Mouse (Mus musculus) CD4-positive, CD25-positive, alpha-beta regulatory T cell, adult 2 months (primary cell): ENCODE measurements around the gene Dph1.
A peak's percentile ranks its signal among the peaks of the same experiment; 100 is the strongest.
"Not testable (repeated sequence)": the region's sequence is repeated elsewhere in the genome, so short reads cannot be mapped to it uniquely, and the experiment has no call there.

Source experiments
- DNase-seq: peaks from one replicate; pipeline ENCODE4 v3.0.0-alpha.2; 2012; ENCODE audit warnings: low read depth, low spot score

Gene Dph1

GRCm38 (mm10) chr11:75203926-75204325 is 12.9 kb upstream of the Dph1 start:
- no peak for DNase-seq

GRCm38 (mm10) chr11:75201721-75202120 is 10.7 kb upstream of the Dph1 start:
- no peak for DNase-seq

- no peak for DNase-seq
Observed at GRCm38 (mm10) chr11:75200935-75201334, 9.9 kb upstream of the Dph1 start.

GRCm38 (mm10) chr11:75199951-75200350 is 8.9 kb upstream of the Dph1 start:
- DNase-seq = peak; percentile 48

GRCm38 (mm10) chr11:75198792-75199191 is 7.8 kb upstream of the Dph1 start:
- DNase-seq = no peak

GRCm38 (mm10) chr11:75197956-75198355 is 6.9 kb upstream of the Dph1 start:
- DNase-seq = peak; percentile 51

- no peak for DNase-seq
Observed at GRCm38 (mm10) chr11:75196131-75196530, 5.1 kb upstream of the Dph1 start.

- peak; percentile 80 for DNase-seq
Observed at GRCm38 (mm10) chr11:75194850-75195461, 3.9 kb upstream of the Dph1 start.

- DNase-seq = peak; percentile 51
Observed at GRCm38 (mm10) chr11:75194121-75194849, 3.2 kb upstream of the Dph1 start.

GRCm38 (mm10) chr11:75193256-75194071 is 2.4 kb upstream of the Dph1 start, which contains the start of gene Rtn4rl1:
Rtn4rl1 (plus strand) TSS chr11:75193783.
- peak; percentile 90 for DNase-seq

GRCm38 (mm10) chr11:75192336-75193214 is 1.5 kb upstream of the Dph1 start:
- peak; percentile 86 for DNase-seq

GRCm38 (mm10) chr11:75191841-75192240 is 800 bp upstream of the Dph1 start:
- no peak for DNase-seq

GRCm38 (mm10) chr11:75190371-75190724 is 693 bp downstream of the Dph1 start:
- DNase-seq = peak; percentile 91

GRCm38 (mm10) chr11:75189713-75190370 is 1.2 kb downstream of the Dph1 start:
- peak; percentile 27 for DNase-seq

GRCm38 (mm10) chr11:75184986-75185385 is 6.1 kb downstream of the Dph1 start:
- DNase-seq = no peak

- no peak for DNase-seq
Observed at GRCm38 (mm10) chr11:75184573-75184972, 6.5 kb downstream of the Dph1 start.

GRCm38 (mm10) chr11:75183917-75184570 is 7.0 kb downstream of the Dph1 start:
- no peak for DNase-seq

- DNase-seq = peak; percentile 96
Observed at GRCm38 (mm10) chr11:75178672-75179208, 12.3 kb downstream of the Dph1 start, which contains the start of gene Ovca2. Ovca2 (minus strand) TSS chr11:75178835.

GRCm38 (mm10) chr11:75178011-75178410 is 13.0 kb downstream of the Dph1 start:
- no peak for DNase-seq

- DNase-seq = not testable (repeated sequence)
Observed at GRCm38 (mm10) chr11:75174574-75174973, 16.5 kb downstream of the Dph1 start.
